Mouse (Mus musculus): ENCODE data around the gene Asb6.

- TF ChIP-seq CTCF (IDR thresholded peaks at IDR 0.05) (no peak), EP300 (IDR thresholded peaks at IDR 0.05) (no peak)
Measured at GRCm38 (mm10) chr2:30850581-30850980, 20.4 kb upstream of the Asb6 start.

Data from lung, postnatal 0 days (tissue).